Mouse (Mus musculus): Measurements from ENCODE around the gene Tango2. TPM values are rescaled to one million over a fixed set of nuclear protein-coding genes. Genes with fewer than 3 reads are reported as not detected.
"Not testable (repeated sequence)": the region's sequence is repeated elsewhere in the genome, so short reads cannot be mapped to it uniquely, and the experiment has no call there.

Gene Tango2
- polyA plus RNA-seq, 1 experiment from 2014 or later, result 29.2 TPM

GRCm38 (mm10) chr16:18333976-18334375, 13.9 kb downstream of the Tango2 start:
- Histone ChIP-seq H3K9ac (no peak overlapping the region), H3K27ac (no peak overlapping the region), H3K4me1 (no peaks in the 10 kb centered on the region), H3K4me3 (replicated peaks) (no peak overlapping the region), H3K9me3 (replicated peaks) (no peaks in the 10 kb centered on the region), H3K4me2 (no peak overlapping the region), H3K36me3 (no peaks in the 10 kb centered on the region), H3K27me3 (no peaks in the 10 kb centered on the region)
- no peak for ATAC-seq (replicated peaks; ENCODE audit: low FRiP score)
- 79% methylated on average over 3 of the region's 3 CpGs for WGBS

GRCm38 (mm10) chr16:18328524-18328923, 19.4 kb downstream of the Tango2 start:
- no peaks in the 10 kb centered on the region for H3K9me3 ChIP-seq (replicated peaks)
- H3K4me1 ChIP-seq, result no peaks in the 10 kb centered on the region
- H3K36me3 ChIP-seq, result no peaks in the 10 kb centered on the region
- 83% methylated on average over 1 of the region's 1 CpGs for WGBS
- no peak overlapping the region for H3K4me3 ChIP-seq (replicated peaks)
- H3K9ac ChIP-seq, result no peak overlapping the region
- H3K27ac ChIP-seq, result no peak overlapping the region
- ATAC-seq (replicated peaks; ENCODE audit: low FRiP score), result no peak
- no peak overlapping the region for H3K4me2 ChIP-seq
- H3K27me3 ChIP-seq, result no peaks in the 10 kb centered on the region

- Histone ChIP-seq H3K36me3 (peaks cover 2% of the 10 kb centered on the region; the same call in 1 of the 2 replicates), H3K27me3 (no peaks in the 10 kb centered on the region), H3K4me3 (replicated peaks) (no peak overlapping the region), H3K4me1 (no peaks in the 10 kb centered on the region), H3K9ac (no peak overlapping the region), H3K4me2 (no peak overlapping the region), H3K27ac (no peak overlapping the region), H3K9me3 (replicated peaks) (no peaks in the 10 kb centered on the region)
- 89% methylated on average over 9 of the region's 9 CpGs for WGBS
- no peak for ATAC-seq (replicated peaks; ENCODE audit: low FRiP score)
These were observed 20.0 kb downstream of the Tango2 start for GRCm38 (mm10) chr16:18327936-18328335.

- Histone ChIP-seq H3K9ac (no peak overlapping the region), H3K4me2 (no peak overlapping the region), H3K27ac (no peak overlapping the region), H3K4me1 (no peaks in the 10 kb centered on the region), H3K9me3 (replicated peaks) (no peaks in the 10 kb centered on the region), H3K36me3 (peaks cover 2% of the 10 kb centered on the region; the same call in 1 of the 2 replicates), H3K4me3 (replicated peaks) (no peak overlapping the region), H3K27me3 (no peaks in the 10 kb centered on the region)
- no peak for ATAC-seq (replicated peaks; ENCODE audit: low FRiP score)
- WGBS, result 71% methylated on average over 4 of the region's 4 CpGs
These were observed 22.2 kb downstream of the Tango2 start for GRCm38 (mm10) chr16:18325741-18326140.

- Histone ChIP-seq H3K4me1 (no peaks in the 10 kb centered on the region), H3K27ac (no peak overlapping the region), H3K4me2 (no peak overlapping the region), H3K9me3 (replicated peaks) (no peaks in the 10 kb centered on the region), H3K9ac (no peak overlapping the region), H3K27me3 (no peaks in the 10 kb centered on the region), H3K4me3 (replicated peaks) (no peak overlapping the region), H3K36me3 (peaks cover 2% of the 10 kb centered on the region; the same call in 1 of the 2 replicates)
- 86% methylated on average over 6 of the region's 6 CpGs for WGBS
- no peak for ATAC-seq (replicated peaks; ENCODE audit: low FRiP score)
These were observed 23.9 kb downstream of the Tango2 start for GRCm38 (mm10) chr16:18324031-18324430.

- H3K4me1 ChIP-seq, result no peaks in the 10 kb centered on the region
- no peaks in the 10 kb centered on the region for H3K27me3 ChIP-seq
- peaks cover 2% of the 10 kb centered on the region; the same call in 1 of the 2 replicates for H3K36me3 ChIP-seq
- H3K9ac ChIP-seq, result no peak overlapping the region
- no peaks in the 10 kb centered on the region for H3K9me3 ChIP-seq (replicated peaks)
- 84% methylated on average over 2 of the region's 2 CpGs for WGBS
- H3K4me3 ChIP-seq (replicated peaks), result no peak overlapping the region
- ATAC-seq (replicated peaks; ENCODE audit: low FRiP score), result no peak
- H3K27ac ChIP-seq, result no peak overlapping the region
- H3K4me2 ChIP-seq, result no peak overlapping the region
These were observed 24.4 kb downstream of the Tango2 start for GRCm38 (mm10) chr16:18323460-18323859.

GRCm38 (mm10) chr16:18321443-18321842, 26.5 kb downstream of the Tango2 start:
- Histone ChIP-seq H3K4me3 (replicated peaks) (no peak overlapping the region), H3K9me3 (replicated peaks) (no peaks in the 10 kb centered on the region), H3K27me3 (no peaks in the 10 kb centered on the region), H3K27ac (no peak overlapping the region), H3K9ac (no peak overlapping the region), H3K4me1 (no peaks in the 10 kb centered on the region), H3K4me2 (no peak overlapping the region), H3K36me3 (peaks cover 2% of the 10 kb centered on the region; the same call in 1 of the 2 replicates)
- WGBS, result 80% methylated on average over 2 of the region's 2 CpGs
- ATAC-seq (replicated peaks; ENCODE audit: low FRiP score), result no peak

- Histone ChIP-seq H3K9me3 (replicated peaks) (no peaks in the 10 kb centered on the region), H3K36me3 (peaks cover 2% of the 10 kb centered on the region; the same call in 1 of the 2 replicates), H3K4me2 (no peak overlapping the region), H3K27ac (no peak overlapping the region), H3K4me3 (replicated peaks) (no peak overlapping the region), H3K9ac (no peak overlapping the region), H3K4me1 (no peaks in the 10 kb centered on the region), H3K27me3 (no peaks in the 10 kb centered on the region)
- no peak for ATAC-seq (replicated peaks; ENCODE audit: low FRiP score)
- WGBS, result 82% methylated on average over 3 of the region's 3 CpGs
These were observed 28.9 kb downstream of the Tango2 start for GRCm38 (mm10) chr16:18318992-18319391.

GRCm38 (mm10) chr16:18308159-18308558, 39.7 kb downstream of the Tango2 start:
- Histone ChIP-seq H3K9ac (no peak overlapping the region), H3K36me3 (peaks cover 4% of the 10 kb centered on the region; the same call in 1 of the 2 replicates), H3K4me1 (no peaks in the 10 kb centered on the region), H3K4me3 (replicated peaks) (no peak overlapping the region), H3K9me3 (replicated peaks) (no peaks in the 10 kb centered on the region), H3K27ac (no peak overlapping the region), H3K27me3 (no peaks in the 10 kb centered on the region), H3K4me2 (no peak overlapping the region)
- WGBS, result 100% methylated on average over 1 of the region's 1 CpGs
- ATAC-seq (replicated peaks; ENCODE audit: low FRiP score), result no peak

- WGBS, result 2% methylated on average over 10 of the region's 10 CpGs
- Histone ChIP-seq H3K4me1 (peaks cover 24% of the 10 kb centered on the region), H3K4me2 (peak overlapping the region; percentile 51), H3K4me3 (replicated peaks) (peak overlapping the region; percentile 93), H3K27ac (peak overlapping the region; percentile 83), H3K9ac (peak overlapping the region; percentile 98), H3K36me3 (peaks cover 16% of the 10 kb centered on the region)
- not testable (repeated sequence) for H3K9me3 ChIP-seq (replicated peaks); ATAC-seq (replicated peaks; ENCODE audit: low FRiP score); H3K27me3 ChIP-seq
These were observed 58.3 kb downstream of the Tango2 start for GRCm38 (mm10) chr16:18289614-18290013.

GRCm38 (mm10) chr16:18289067-18289588, 58.8 kb downstream of the Tango2 start, which contains the start of gene Dgcr8:
Gene Dgcr8, minus strand, starts transcription at chr16:18289246.
- H3K9ac ChIP-seq, result peak within 1 kb of the TSS; percentile 98
- H3K4me2 ChIP-seq, result peak within 1 kb of the TSS; percentile 80
- ATAC-seq (replicated peaks; ENCODE audit: low FRiP score), result peak; percentile 99
- no peaks in the 10 kb centered on the region for H3K9me3 ChIP-seq (replicated peaks)
- peaks cover 20% of the 10 kb centered on the region for H3K36me3 ChIP-seq
- H3K4me3 ChIP-seq (replicated peaks), result peak within 1 kb of the TSS; percentile 93
- WGBS, result 0% methylated on average over 52 of the region's 71 CpGs
- peak within 1 kb of the TSS; percentile 94 for H3K27ac ChIP-seq
- no peaks in the 10 kb centered on the region for H3K27me3 ChIP-seq
- H3K4me1 ChIP-seq, result peaks cover 24% of the 10 kb centered on the region

- Histone ChIP-seq H3K9ac (peak overlapping the region; percentile 98), H3K27me3 (no peaks in the 10 kb centered on the region), H3K4me2 (peak overlapping the region; percentile 80), H3K27ac (peak overlapping the region; percentile 94), H3K36me3 (peaks cover 26% of the 10 kb centered on the region), H3K9me3 (replicated peaks) (no peaks in the 10 kb centered on the region), H3K4me3 (replicated peaks) (peak overlapping the region; percentile 93), H3K4me1 (peaks cover 24% of the 10 kb centered on the region)
- ATAC-seq (replicated peaks; ENCODE audit: low FRiP score), result peak; percentile 93
- WGBS, result 0% methylated on average over 27 of the region's 31 CpGs
These were observed 59.3 kb downstream of the Tango2 start for GRCm38 (mm10) chr16:18288581-18289061.
